Mouse (Mus musculus) liver, adult 2 months (tissue): ENCODE results near the gene Rita1. TPM values are rescaled to one million over a fixed set of nuclear protein-coding genes. Genes with fewer than 3 reads are reported as not detected.
A peak's percentile ranks its signal among the peaks of the same experiment; 100 is the strongest.

Source experiments
- DNase-seq: peaks from one replicate; pipeline ENCODE4 v3.0.0-alpha.2; 2011; ENCODE audit warnings: low read depth, low spot score; ENCODE audit errors: extremely low read depth
- H3K27ac ChIP-seq: fragments of 200-500 bp; replicated peaks from 2 replicates; pipeline ENCODE4 v1.5.1; 2012; ENCODE audit warnings: low read depth, mild to moderate bottlenecking, control low read depth, inconsistent platforms, low read length; ENCODE audit not compliant: insufficient read depth
- H3K27me3 ChIP-seq: fragments of 200-500 bp; 2 replicates; pipeline ENCODE4 v1.6.1; 2012; ENCODE audit warnings: mild to moderate bottlenecking, moderate library complexity, low read length, inconsistent platforms; ENCODE audit not compliant: control insufficient read depth, insufficient read depth
- H3K36me3 ChIP-seq: fragments of 200-500 bp; 2 replicates; pipeline ENCODE4 v1.6.1; 2012; ENCODE audit warnings: low read length, inconsistent platforms; ENCODE audit not compliant: control insufficient read depth, insufficient read depth
- H3K4me1 ChIP-seq: fragments of 200-500 bp; 2 replicates; pipeline ENCODE4 v1.6.1; 2011; ENCODE audit warnings: low read length; ENCODE audit not compliant: control insufficient read depth, insufficient read depth
- H3K4me3 ChIP-seq: fragments of 200-500 bp; 2 replicates; pipeline ENCODE4 v1.5.1; 2011; ENCODE audit warnings: low read depth, mild to moderate bottlenecking, control low read depth, low read length, moderate library complexity; ENCODE audit not compliant: insufficient read depth
- H3K79me2 ChIP-seq: fragments of 200-500 bp; 2 replicates; pipeline ENCODE4 v1.6.1; 2012; ENCODE audit warnings: inconsistent platforms, mild to moderate bottlenecking, low read length, moderate library complexity; ENCODE audit not compliant: control insufficient read depth, insufficient read depth
- H3K9ac ChIP-seq: fragments of 200-500 bp; 2 replicates; pipeline ENCODE4 v1.6.1; 2012; ENCODE audit warnings: low read depth, mild to moderate bottlenecking, control low read depth, inconsistent platforms, low read length
- CTCF ChIP-seq: fragments of 200-500 bp; IDR thresholded peaks from 2 replicates; pipeline ENCODE4 v1.5.1; 2011; ENCODE audit warnings: low read depth, low read length, control low read depth
- POLR2A ChIP-seq: fragments of 200-500 bp; IDR thresholded peaks from 2 replicates; pipeline ENCODE4 v1.6.1; 2011; ENCODE audit warnings: low read length, control low read depth; ENCODE audit not compliant: insufficient read depth; ENCODE audit errors: extremely low read depth
- WGBS: fragments of 180-500 bp; shearing (Covaris S2); methylation state at CpG from one replicate; pipeline ENCODE4 v1.1.7; 2018; 5-methylcytosine and 5-hydroxymethylcytosine counted together
- polyA plus RNA-seq: library from polyadenylated mRNA; depleted of rRNA; stranded (reverse); fragments of >200 nt; gene quantifications from 2 replicates; pipeline ENCODE4 v1.2.3, GENCODE M21; 2012
- total RNA-seq: library from RNA; depleted of rRNA; stranded (reverse); fragments of >200 nt; gene quantifications from 2 replicates; pipeline ENCODE4 v1.2.3, GENCODE M21; 2014

The Rita1 gene
- total and polyA plus RNA-seq, 2 experiments: 5.9 to 9.1 TPM

GRCm38 (mm10) chr5:120624427-120624826 lies 12.0 kb upstream of the Rita1 start:
- Histone ChIP-seq H3K27ac (no peak overlapping the region), H3K4me1 (no peaks in the 10 kb centered on the region), H3K79me2 (no peaks in the 10 kb centered on the region), H3K4me3 (no peak overlapping the region), H3K27me3 (no peaks in the 10 kb centered on the region), H3K9ac (no peak overlapping the region), H3K36me3 (peaks cover 12% of the 10 kb centered on the region; the same call in 1 of the 2 replicates)
- DNase-seq: no peak
- 91% methylated on average over 10 of the region's 10 CpGs for WGBS
- TF ChIP-seq POLR2A (no peak), CTCF (no peak)

GRCm38 (mm10) chr5:120622198-120622851 lies 9.9 kb upstream of the Rita1 start:
- Histone ChIP-seq H3K4me3 (no peak overlapping the region), H3K36me3 (peaks cover 12% of the 10 kb centered on the region; the same call in 1 of the 2 replicates), H3K27me3 (no peaks in the 10 kb centered on the region), H3K9ac (no peak overlapping the region), H3K27ac (no peak overlapping the region), H3K4me1 (no peaks in the 10 kb centered on the region), H3K79me2 (no peaks in the 10 kb centered on the region)
- no peak for DNase-seq
- 83% methylated on average over 5 of the region's 5 CpGs for WGBS
- TF ChIP-seq POLR2A (no peak), CTCF (no peak)

- TF ChIP-seq POLR2A (no peak), CTCF (no peak)
- H3K27ac ChIP-seq: no peak overlapping the region
- DNase-seq: no peak
- WGBS: 94% methylated on average over 10 of the region's 10 CpGs
- H3K79me2 ChIP-seq: no peaks in the 10 kb centered on the region
- H3K9ac ChIP-seq: no peak overlapping the region
- H3K4me3 ChIP-seq: no peak overlapping the region
- peaks cover 11% of the 10 kb centered on the region; the same call in 1 of the 2 replicates for H3K36me3 ChIP-seq
- no peaks in the 10 kb centered on the region for H3K27me3 ChIP-seq
- H3K4me1 ChIP-seq: no peaks in the 10 kb centered on the region
Observed at GRCm38 (mm10) chr5:120621846-120622197, 9.4 kb upstream of the Rita1 start.

GRCm38 (mm10) chr5:120621078-120621765 lies 8.8 kb upstream of the Rita1 start:
- Histone ChIP-seq H3K27me3 (no peaks in the 10 kb centered on the region), H3K4me3 (no peak overlapping the region), H3K4me1 (no peaks in the 10 kb centered on the region), H3K9ac (no peak overlapping the region), H3K36me3 (peaks cover 10% of the 10 kb centered on the region; the same call in 1 of the 2 replicates), H3K79me2 (peaks cover under 1% of the 10 kb centered on the region; the same call in 1 of the 2 replicates), H3K27ac (no peak overlapping the region)
- no peak for DNase-seq
- TF ChIP-seq CTCF (no peak), POLR2A (no peak)
- 93% methylated on average over 23 of the region's 23 CpGs for WGBS

- Histone ChIP-seq H3K79me2 (peaks cover 4% of the 10 kb centered on the region; the same call in 1 of the 2 replicates), H3K27me3 (no peaks in the 10 kb centered on the region), H3K36me3 (peaks cover 10% of the 10 kb centered on the region; the same call in 1 of the 2 replicates), H3K27ac (no peak overlapping the region), H3K4me1 (no peaks in the 10 kb centered on the region), H3K9ac (no peak overlapping the region), H3K4me3 (no peak overlapping the region)
- peak; percentile 20 for DNase-seq
- no peak for TF ChIP-seq POLR2A
- peak; percentile 98 for TF ChIP-seq CTCF
- 73% methylated on average over 18 of the region's 18 CpGs for WGBS
Observed at GRCm38 (mm10) chr5:120620375-120621077, 8.1 kb upstream of the Rita1 start.
